Mouse (Mus musculus) CD4-positive naive resting alpha-beta T cell, adult 57 days (primary cell): ENCODE data around the gene Olfr789. TPM values are rescaled to one million over a fixed set of nuclear protein-coding genes. Genes with fewer than 3 reads are reported as not detected.

Experiments used
- total RNA-seq: library from RNA; stranded (reverse); gene quantifications from one replicate; pipeline ENCODE4 v1.2.4, GENCODE M21; 2023

The Olfr789 gene
- not detected for total RNA-seq

DNA sequence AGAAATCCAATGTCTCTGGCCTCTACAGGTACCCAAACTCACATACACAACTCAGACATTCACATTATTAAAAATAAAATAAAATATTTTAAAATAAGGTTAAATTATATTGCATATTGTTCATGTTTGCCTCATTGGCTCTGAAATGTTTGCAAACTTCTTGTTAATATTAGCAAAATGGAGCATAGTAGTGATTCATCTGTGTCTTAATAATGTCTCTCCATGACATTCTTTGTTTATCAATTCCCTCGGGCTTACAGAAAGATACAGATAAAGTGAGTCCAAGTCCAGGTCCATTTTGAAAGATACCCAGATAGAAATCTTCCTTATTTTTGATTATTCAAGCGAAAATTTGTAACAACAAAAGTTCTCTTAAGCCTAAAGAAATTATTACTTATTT lies at the start of gene Olfr789:
Olfr789 (plus strand) TSS at position 301 of the 400 bp plus-strand sequence.

DNA sequence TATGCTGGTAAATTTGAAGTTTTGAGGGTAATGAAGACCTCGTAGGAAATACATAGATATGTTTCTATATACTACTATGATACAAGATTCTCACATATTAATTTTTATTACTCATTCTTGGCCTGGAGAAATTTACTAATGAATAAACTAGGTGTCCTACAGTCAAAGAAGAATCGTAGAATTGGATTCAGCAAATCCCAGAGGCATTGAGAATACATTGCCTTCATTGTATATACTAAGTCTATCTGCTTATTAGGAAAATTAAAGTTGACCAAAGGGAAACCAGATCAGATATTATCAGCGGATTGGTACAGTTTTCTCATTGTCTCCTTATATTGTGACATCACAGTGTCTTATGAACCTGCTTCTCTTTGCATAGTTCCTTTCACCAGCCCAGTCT lies 23.0 kb upstream of the Olfr789 start, which contains the start of gene Olfr787:
Olfr787 (plus strand) TSS at position 301 of the 400 bp plus-strand sequence.

DNA sequence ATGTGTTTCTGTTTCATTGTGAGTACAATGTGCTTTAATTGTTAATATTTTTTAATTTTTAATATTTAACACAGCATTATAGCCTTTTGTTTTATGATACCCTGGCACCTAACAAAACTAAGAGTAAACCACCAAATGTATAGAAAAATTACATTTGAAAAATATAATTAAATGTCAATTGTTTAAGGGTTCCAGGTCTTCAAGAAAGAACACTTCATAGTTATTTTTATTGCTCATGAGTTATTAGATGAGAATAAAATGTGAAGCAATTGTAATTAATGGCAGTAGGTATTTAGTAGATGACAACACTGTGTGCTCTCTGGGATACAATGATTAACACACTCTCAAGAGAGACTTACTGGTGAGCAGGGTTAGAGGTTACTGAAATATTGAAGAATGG lies 13.9 kb upstream of the Olfr789 start, which contains the start of gene Olfr788:
Olfr788 (plus strand) TSS at position 301 of the 400 bp plus-strand sequence.

DNA sequence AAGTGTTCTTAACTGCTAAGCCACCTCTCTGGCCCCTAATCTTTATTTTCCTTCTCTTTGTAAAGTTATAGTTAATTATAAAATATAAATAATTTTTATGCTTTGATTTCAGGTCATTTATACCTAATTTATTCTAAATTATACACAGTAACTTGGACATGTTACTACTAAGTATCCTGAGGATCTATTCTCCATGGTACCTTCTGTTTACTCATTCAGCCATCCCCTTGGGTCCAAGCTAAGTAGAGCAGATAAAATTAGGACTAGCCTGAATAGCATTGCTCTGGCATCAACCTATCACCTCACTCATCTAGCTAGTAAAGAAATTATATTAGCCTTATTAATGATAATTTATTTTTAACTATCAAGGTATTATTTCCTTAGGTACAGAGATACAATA lies 13.6 kb downstream of the Olfr789 start, which contains the start of gene Olfr790:
Olfr790 (plus strand) TSS at position 301 of the 400 bp plus-strand sequence.

DNA sequence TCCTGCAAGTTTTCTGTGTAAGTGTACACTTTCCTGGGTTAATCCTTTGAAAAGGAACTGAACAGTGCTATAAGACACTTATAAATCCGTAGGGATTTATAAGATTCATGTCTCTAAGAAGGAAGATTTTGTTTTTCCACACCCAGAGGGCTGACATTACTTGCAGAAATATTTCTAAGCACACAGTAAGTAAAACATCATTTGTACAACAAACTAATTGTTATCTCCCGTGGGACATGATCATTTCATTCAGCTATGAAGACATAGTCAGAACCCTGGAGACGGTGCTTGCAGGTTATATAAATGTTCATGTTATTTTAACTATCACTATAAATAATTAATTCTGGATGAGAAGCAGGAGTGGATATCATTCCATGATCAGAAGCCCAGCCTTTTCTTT lies 36.9 kb downstream of the Olfr789 start, which contains the start of gene Olfr791:
Olfr791 (plus strand) TSS at position 301 of the 400 bp plus-strand sequence.

DNA sequence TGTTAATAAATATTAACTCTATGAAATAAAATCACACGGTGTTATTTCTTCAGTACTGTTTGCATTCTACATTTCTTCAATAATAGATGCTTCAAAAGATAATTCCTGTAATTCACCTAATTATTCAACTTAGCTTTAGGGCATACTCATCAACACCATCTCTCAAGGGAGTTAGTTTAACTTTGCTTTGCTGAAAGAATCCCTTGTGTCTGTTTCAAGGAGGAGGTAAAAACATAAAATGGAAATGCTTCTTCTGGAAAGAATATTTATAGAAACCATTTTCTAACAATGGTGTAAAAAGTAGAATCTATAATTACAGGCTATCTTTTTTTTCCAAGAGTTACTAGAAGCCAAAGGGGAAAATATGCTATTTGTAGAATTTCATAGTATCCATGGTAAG lies 54.3 kb downstream of the Olfr789 start, which contains the start of gene Olfr792:
Olfr792 (plus strand) TSS at position 301 of the 400 bp plus-strand sequence.

Other genes starting within 250 kb of the Olfr789 start
- gene Olfr774, start 248.5 kb upstream of the Olfr789 start, total RNA-seq = not detected
- not detected for gene Olfr775, start 236.3 kb upstream of the Olfr789 start, total RNA-seq
- gene Olfr776, start 225.6 kb upstream of the Olfr789 start, total RNA-seq = not detected
- gene Olfr777, start 213.3 kb upstream of the Olfr789 start, total RNA-seq = not detected
- gene Olfr780, start 166.6 kb upstream of the Olfr789 start, total RNA-seq = not detected
- not detected for gene Olfr781, start 155.9 kb upstream of the Olfr789 start, total RNA-seq
- gene Olfr782, start 135.9 kb upstream of the Olfr789 start, total RNA-seq = not detected
- gene Olfr784, start 100.7 kb upstream of the Olfr789 start, total RNA-seq = 0.30 TPM
- gene Olfr785, start 79.3 kb upstream of the Olfr789 start, total RNA-seq = not detected
- gene Olfr786, start 57.4 kb upstream of the Olfr789 start, total RNA-seq = not detected
- not detected for gene Olfr787, start 22.9 kb upstream of the Olfr789 start, total RNA-seq
- not detected for gene Olfr788, start 13.8 kb upstream of the Olfr789 start, total RNA-seq
- not detected for gene Olfr790, start 13.7 kb downstream of the Olfr789 start, total RNA-seq
- not detected for gene Olfr791, start 37.0 kb downstream of the Olfr789 start, total RNA-seq
- not detected for gene Olfr792, start 54.4 kb downstream of the Olfr789 start, total RNA-seq
- not detected for gene Olfr794, start 82.9 kb downstream of the Olfr789 start, total RNA-seq
- not detected for gene Olfr796, start 127.8 kb downstream of the Olfr789 start, total RNA-seq
- not detected for gene Olfr798, start 143.2 kb downstream of the Olfr789 start, total RNA-seq
- not detected for gene Olfr799, start 152.7 kb downstream of the Olfr789 start, total RNA-seq
- not detected for gene Olfr800, start 172.9 kb downstream of the Olfr789 start, total RNA-seq
- gene Olfr801, start 189.1 kb downstream of the Olfr789 start, total RNA-seq = not detected
- not detected for gene Olfr802, start 203.4 kb downstream of the Olfr789 start, total RNA-seq
- not detected for gene Olfr803, start 209.5 kb downstream of the Olfr789 start, total RNA-seq
- gene Olfr804, start 218.5 kb downstream of the Olfr789 start, total RNA-seq = not detected
- gene Olfr805, start 244.6 kb downstream of the Olfr789 start, total RNA-seq = not detected